Mouse (Mus musculus) MEL (cell line): ENCODE results near the gene Prkd2.

Source experiments
- CTCF ChIP-seq, 3 experiments: IDR thresholded peaks in 2 of 3; conservative IDR thresholded peaks in 1 of 3; 2 replicates each; pipeline ENCODE4 v1.5.1; 2011 to 2012; ENCODE audit warnings: low read length in 3 of 3, low read depth in 2 of 3, mild to moderate bottlenecking in 2 of 3, improper control_type of control experiment in 1 of 3, inconsistent platforms in 1 of 3, mixed read lengths in 1 of 3, moderate library complexity in 1 of 3; ENCODE audit not compliant: control insufficient read depth in 1 of 3, insufficient read depth in 1 of 3, poor library complexity in 1 of 3, severe bottlenecking in 1 of 3
- ELF1 ChIP-seq: IDR thresholded peaks from 2 replicates; pipeline ENCODE4 v1.6.1; 2014; ENCODE audit warnings: low read depth, mild to moderate bottlenecking, inconsistent platforms, low read length, improper control_type of control experiment, moderate library complexity
- ETS1 ChIP-seq: IDR thresholded peaks from 2 replicates; pipeline ENCODE4 v1.6.1; 2012; ENCODE audit warnings: low read depth, mild to moderate bottlenecking, inconsistent platforms, low read length, improper control_type of control experiment, moderate library complexity
- JUND ChIP-seq: IDR thresholded peaks from 2 replicates; pipeline ENCODE4 v1.6.1; 2011; ENCODE audit warnings: low read depth, mild to moderate bottlenecking, improper control_type of control experiment, low read length
- MAFK ChIP-seq: IDR thresholded peaks from 2 replicates; pipeline ENCODE4 v1.6.1; 2011; ENCODE audit warnings: low read depth, mild to moderate bottlenecking, low read length, improper control_type of control experiment, borderline replicate concordance
- POLR2A ChIP-seq, 2 experiments: IDR thresholded peaks; 2 replicates each; pipeline ENCODE4 v1.6.1; 2011 to 2012; ENCODE audit warnings: low read length in 2 of 2, mild to moderate bottlenecking in 2 of 2, control low read depth in 1 of 2, improper control_type of control experiment in 1 of 2, low read depth in 1 of 2, moderate library complexity in 1 of 2; ENCODE audit not compliant: control insufficient read depth in 1 of 2, insufficient read depth in 1 of 2, poor library complexity in 1 of 2
- UBTF ChIP-seq: IDR thresholded peaks from 2 replicates; pipeline ENCODE4 v1.6.1; 2012; ENCODE audit warnings: low read depth, mild to moderate bottlenecking, inconsistent platforms, low read length, improper control_type of control experiment, moderate library complexity, borderline replicate concordance; ENCODE audit not compliant: insufficient read depth

- TF ChIP-seq MAFK (no peak), ETS1 (no peak), CTCF (IDR thresholded peaks at IDR 0.05 in 2 of 3, conservative IDR thresholded peaks at IDR 0.05 in 1 of 3; ENCODE audit: control insufficient read depth in 1 of 3, insufficient read depth in 1 of 3, low read depth in 2 of 3, low read length in 3 of 3, poor library complexity in 1 of 3, severe bottlenecking in 1 of 3) (no peak), POLR2A (IDR thresholded peaks at IDR 0.05; ENCODE audit: control insufficient read depth in 1 of 2, insufficient read depth in 1 of 2, low read depth in 1 of 2, low read length in 2 of 2, poor library complexity in 1 of 2) (no peak), JUND (no peak), UBTF (no peak), ELF1 (no peak)
Observed at GRCm38 (mm10) chr7:16890536-16890935, 47.8 kb downstream of the Prkd2 start.
